Mouse (Mus musculus) heart, adult 2 months (tissue): ENCODE measurements around the gene Clec16a. TPM values are rescaled to one million over a fixed set of nuclear protein-coding genes. Genes with fewer than 3 reads are reported as not detected.
A peak's percentile ranks its signal among the peaks of the same experiment; 100 is the strongest.

Experiments
- DNase-seq, 2 experiments: peaks; one replicate each; pipeline ENCODE4 v3.0.0; 2021
- H3K27ac ChIP-seq: fragments of 200-600 bp; 2 replicates; pipeline ENCODE4 v1.8.1; 2022
- H3K27me3 ChIP-seq: fragments of 200-500 bp; 2 replicates; pipeline ENCODE4 v1.6.1; 2012; ENCODE audit warnings: mild to moderate bottlenecking, low read length, inconsistent platforms, mixed read lengths; ENCODE audit not compliant: control insufficient read depth, insufficient read depth
- H3K36me3 ChIP-seq: fragments of 200-500 bp; 2 replicates; pipeline ENCODE4 v1.6.1; 2012; ENCODE audit warnings: low read length, inconsistent platforms; ENCODE audit not compliant: control insufficient read depth, insufficient read depth
- H3K4me1 ChIP-seq: fragments of 200-500 bp; 2 replicates; pipeline ENCODE4 v1.6.1; 2011; ENCODE audit warnings: low read length; ENCODE audit not compliant: control insufficient read depth, insufficient read depth
- H3K4me3 ChIP-seq: fragments of 200-600 bp; 2 replicates; pipeline ENCODE4 v1.8.1; 2022
- H3K79me2 ChIP-seq: fragments of 200-500 bp; replicated peaks from 2 replicates; pipeline ENCODE4 v1.6.1; 2012; ENCODE audit warnings: mild to moderate bottlenecking, inconsistent platforms, low read length, moderate library complexity, mixed read lengths; ENCODE audit not compliant: control insufficient read depth, insufficient read depth
- H3K9ac ChIP-seq: fragments of 200-500 bp; 2 replicates; pipeline ENCODE4 v1.6.1; 2012; ENCODE audit warnings: low read depth, mild to moderate bottlenecking, control low read depth, inconsistent platforms, low read length, mixed read lengths
- CTCF ChIP-seq: fragments of 200-600 bp; IDR thresholded peaks from 2 replicates; pipeline ENCODE4 v1.8.1; 2022; ENCODE audit warnings: antibody characterized with exemption, mild to moderate bottlenecking, moderate library complexity
- EP300 ChIP-seq: fragments of 200-500 bp; IDR thresholded peaks from 2 replicates; pipeline ENCODE4 v1.6.1; 2011; ENCODE audit warnings: low read depth, low read length, control low read depth; ENCODE audit not compliant: insufficient read depth
- POLR2A ChIP-seq: fragments of 200-500 bp; IDR thresholded peaks from 2 replicates; pipeline ENCODE4 v1.6.1; 2011; ENCODE audit warnings: mild to moderate bottlenecking, low read depth, low read length, control low read depth; ENCODE audit not compliant: insufficient read depth
- WGBS: fragments of 180-500 bp; shearing (Covaris S2); methylation state at CpG from one replicate; pipeline ENCODE4 v1.1.7; 2018; 5-methylcytosine and 5-hydroxymethylcytosine counted together
- intact Hi-C: fragments of 180-260 bp; cut with DNase I; formaldehyde crosslinking; loops from one replicate; pipeline ENCODE4 v1.15.1; 2025
- polyA plus RNA-seq: library from polyadenylated mRNA; depleted of rRNA; stranded (reverse); fragments of >200 nt; gene quantifications from 2 replicates; pipeline ENCODE4 v1.2.3, GENCODE M21; 2012
- total RNA-seq, 2 experiments: library from RNA; stranded (reverse); gene quantifications; 2 replicates each; pipeline ENCODE4 v1.2.3; 2021

Clec16a gene
- total and polyA plus RNA-seq, 3 experiments = 27.6 to 57.5 (median 55.4) TPM

- H3K27me3 ChIP-seq = no peaks in the 10 kb centered on the region
- intact Hi-C loops = no loop called here
- H3K27ac ChIP-seq = no peak overlapping the region
- peaks cover 22% of the 10 kb centered on the region for H3K4me1 ChIP-seq
- 98% methylated on average over 1 of the region's 1 CpGs for WGBS
- DNase-seq = no peak
- no peak overlapping the region for H3K9ac ChIP-seq
- no peaks in the 10 kb centered on the region for H3K79me2 ChIP-seq
- TF ChIP-seq POLR2A = no peak
- TF ChIP-seq EP300 = no peak
- TF ChIP-seq CTCF = no peak
- no peak overlapping the region for H3K4me3 ChIP-seq
- H3K36me3 ChIP-seq = peaks cover 5% of the 10 kb centered on the region; the same call in 1 of the 2 replicates
Observed at GRCm38 (mm10) chr16:10693424-10693823, 148.3 kb downstream of the Clec16a start.

GRCm38 (mm10) chr16:10694414-10694851 is 149.3 kb downstream of the Clec16a start:
- H3K79me2 ChIP-seq = no peaks in the 10 kb centered on the region
- H3K4me3 ChIP-seq = no peak overlapping the region
- H3K36me3 ChIP-seq = peaks cover 5% of the 10 kb centered on the region; the same call in 1 of the 2 replicates
- no peak overlapping the region for H3K27ac ChIP-seq
- no peaks in the 10 kb centered on the region for H3K27me3 ChIP-seq
- TF ChIP-seq CTCF (no peak), EP300 (no peak), POLR2A (no peak)
- WGBS = 35% methylated on average over 11 of the region's 11 CpGs
- intact Hi-C loops = no loop called here
- peak in 1 of 2 experiments; percentile 27 for DNase-seq
- peaks cover 19% of the 10 kb centered on the region for H3K4me1 ChIP-seq
- H3K9ac ChIP-seq = no peak overlapping the region

- WGBS = 78% methylated on average over 6 of the region's 6 CpGs
- H3K27me3 ChIP-seq = no peaks in the 10 kb centered on the region
- no peak for DNase-seq
- intact Hi-C loops = no loop called here
- H3K27ac ChIP-seq = no peak overlapping the region
- no peaks in the 10 kb centered on the region for H3K79me2 ChIP-seq
- H3K9ac ChIP-seq = no peak overlapping the region
- no peak for TF ChIP-seq EP300
- TF ChIP-seq POLR2A = no peak
- no peak for TF ChIP-seq CTCF
- no peak overlapping the region for H3K4me3 ChIP-seq
- no peaks in the 10 kb centered on the region for H3K36me3 ChIP-seq
- peaks cover 5% of the 10 kb centered on the region for H3K4me1 ChIP-seq
Observed at GRCm38 (mm10) chr16:10697861-10698659, 152.9 kb downstream of the Clec16a start.

- no peaks in the 10 kb centered on the region for H3K79me2 ChIP-seq
- TF ChIP-seq POLR2A (no peak), CTCF (no peak), EP300 (no peak)
- WGBS = 87% methylated on average over 3 of the region's 3 CpGs
- DNase-seq = no peak
- intact Hi-C loops = no loop called here
- no peak overlapping the region for H3K9ac ChIP-seq
- H3K4me1 ChIP-seq = peaks cover 6% of the 10 kb centered on the region
- no peak overlapping the region for H3K4me3 ChIP-seq
- peaks cover 4% of the 10 kb centered on the region; the same call in 1 of the 2 replicates for H3K36me3 ChIP-seq
- no peaks in the 10 kb centered on the region for H3K27me3 ChIP-seq
- H3K27ac ChIP-seq = no peak overlapping the region
Observed at GRCm38 (mm10) chr16:10699316-10699715, 154.2 kb downstream of the Clec16a start.

- H3K27ac ChIP-seq = no peak overlapping the region
- 91% methylated on average over 2 of the region's 2 CpGs for WGBS
Observed at GRCm38 (mm10) chr16:10700160-10700559, 155.0 kb downstream of the Clec16a start.

GRCm38 (mm10) chr16:10702399-10702798 is 157.3 kb downstream of the Clec16a start:
- Histone ChIP-seq H3K4me1 (peaks cover 5% of the 10 kb centered on the region), H3K27me3 (no peaks in the 10 kb centered on the region), H3K9ac (no peak overlapping the region), H3K4me3 (no peak overlapping the region), H3K27ac (no peak overlapping the region), H3K36me3 (peaks cover 4% of the 10 kb centered on the region; the same call in 1 of the 2 replicates), H3K79me2 (no peaks in the 10 kb centered on the region)
- DNase-seq = no peak
- TF ChIP-seq CTCF (no peak), EP300 (no peak), POLR2A (no peak)
- intact Hi-C loops = no loop called here
- 76% methylated on average over 2 of the region's 2 CpGs for WGBS

More at GRCm38 (mm10) chr16:10700160-10700559, 155.0 kb downstream of the Clec16a start:
- TF ChIP-seq POLR2A = no peak
- Histone ChIP-seq H3K27me3 (no peaks in the 10 kb centered on the region), H3K4me3 (no peak overlapping the region), H3K4me1 (peaks cover 5% of the 10 kb centered on the region), H3K36me3 (peaks cover 4% of the 10 kb centered on the region; the same call in 1 of the 2 replicates), H3K9ac (no peak overlapping the region), H3K79me2 (no peaks in the 10 kb centered on the region)
- intact Hi-C loops = no loop called here
- DNase-seq = no peak
